Mouse (Mus musculus) kidney, adult 18-20 months (tissue): ENCODE results near the gene Armh3.
A peak's percentile ranks its signal among the peaks of the same experiment; 100 is the strongest.

Experiments
- DNase-seq: peaks from one replicate; pipeline ENCODE4 v3.0.0; 2021

Gene Armh3

DNA sequence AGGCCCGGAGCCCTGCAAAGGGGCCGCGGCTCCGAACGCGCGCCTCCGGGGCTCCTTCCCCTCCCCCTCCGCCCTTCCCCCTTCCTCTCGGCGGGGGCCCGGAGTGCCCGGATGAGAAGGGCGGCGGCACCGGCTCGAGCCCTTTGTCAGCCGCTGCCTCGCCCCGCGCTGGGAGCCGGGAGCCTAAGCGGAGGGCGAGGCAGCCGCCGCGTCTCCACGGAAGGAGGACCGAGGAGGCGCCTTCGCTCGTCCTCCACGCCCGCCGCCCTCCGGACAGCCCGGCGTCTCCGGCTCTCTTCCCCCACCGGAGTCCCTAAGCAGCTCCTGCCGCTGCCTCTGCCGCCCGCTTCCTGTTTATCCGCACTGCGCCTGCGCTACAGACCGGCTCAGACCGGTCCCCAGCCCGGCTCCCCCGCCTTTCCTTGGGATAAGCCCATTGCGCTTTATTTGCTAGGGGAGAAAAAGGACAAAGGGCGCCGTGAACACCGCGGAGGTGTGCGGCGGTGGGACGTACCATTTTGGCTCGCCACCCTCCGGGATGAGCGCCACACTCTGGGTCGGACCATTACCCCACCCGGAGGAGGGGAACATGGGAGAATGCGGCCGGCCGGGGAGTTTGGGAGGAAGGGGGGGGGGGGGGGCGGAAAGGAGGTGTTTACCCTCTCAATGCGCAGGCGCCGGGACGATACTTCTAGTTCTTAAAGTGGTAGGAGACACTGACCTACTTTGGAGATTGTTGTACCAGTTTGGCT, 214.9 kb downstream of the Armh3 start, which contains the start of gene Mgea5:
Gene Mgea5, minus strand, starts transcription at position 657 of the 752 bp plus-strand sequence.
- DNase-seq: peak; percentile 98

DNA sequence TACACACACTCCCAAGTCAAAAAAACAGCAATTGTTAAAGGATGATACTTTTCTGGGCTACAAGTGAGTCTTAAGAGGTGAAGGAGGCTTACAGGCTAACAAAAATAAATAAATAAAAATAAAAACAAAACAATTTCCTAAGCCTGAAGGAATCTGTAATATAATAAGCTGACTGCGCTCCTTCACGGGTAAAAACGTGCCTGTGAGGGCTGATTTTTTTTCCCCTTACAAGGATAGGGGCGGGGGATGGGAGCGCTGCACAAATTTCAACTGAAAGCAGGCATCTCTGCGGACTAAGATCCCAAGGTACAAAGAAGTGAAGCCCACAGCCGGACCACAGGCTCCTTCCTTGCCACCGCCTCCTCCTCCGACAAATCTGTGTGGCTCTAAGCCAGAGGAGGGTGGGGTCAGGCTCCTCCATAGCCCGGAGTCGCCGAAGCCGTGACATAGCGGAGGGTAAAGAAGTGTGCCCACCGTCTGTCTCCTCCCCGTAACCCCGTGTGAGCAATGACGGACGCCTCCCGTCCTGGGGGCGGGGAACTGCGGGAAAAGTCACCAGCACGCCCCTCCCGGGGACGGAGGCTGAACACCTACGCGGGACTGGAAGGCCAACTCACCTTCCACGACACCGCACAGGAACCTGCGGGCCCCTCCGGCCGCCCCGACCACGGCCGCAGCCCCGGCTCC, 215.8 kb downstream of the Armh3 start:
- DNase-seq: peak; percentile 81

DNA sequence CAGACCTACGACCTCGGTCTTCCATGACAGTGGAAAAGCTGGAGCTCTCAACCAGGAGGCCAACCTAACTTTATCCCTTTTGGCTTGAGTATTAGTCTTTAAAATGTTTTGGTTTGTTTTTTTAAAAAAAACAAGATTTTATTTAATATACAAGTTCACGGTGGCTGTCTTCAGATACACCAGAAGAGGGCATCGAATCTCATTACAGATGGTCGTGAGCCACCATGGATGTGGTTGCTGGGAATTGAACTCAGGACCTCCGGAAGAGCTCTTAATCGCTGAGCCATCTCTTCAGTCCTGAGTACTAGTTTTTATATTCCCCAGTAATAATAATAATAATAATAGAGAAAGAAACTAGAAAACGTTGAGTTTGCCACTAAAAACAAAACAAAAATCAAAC, 216.6 kb downstream of the Armh3 start:
- DNase-seq: no peak

DNA sequence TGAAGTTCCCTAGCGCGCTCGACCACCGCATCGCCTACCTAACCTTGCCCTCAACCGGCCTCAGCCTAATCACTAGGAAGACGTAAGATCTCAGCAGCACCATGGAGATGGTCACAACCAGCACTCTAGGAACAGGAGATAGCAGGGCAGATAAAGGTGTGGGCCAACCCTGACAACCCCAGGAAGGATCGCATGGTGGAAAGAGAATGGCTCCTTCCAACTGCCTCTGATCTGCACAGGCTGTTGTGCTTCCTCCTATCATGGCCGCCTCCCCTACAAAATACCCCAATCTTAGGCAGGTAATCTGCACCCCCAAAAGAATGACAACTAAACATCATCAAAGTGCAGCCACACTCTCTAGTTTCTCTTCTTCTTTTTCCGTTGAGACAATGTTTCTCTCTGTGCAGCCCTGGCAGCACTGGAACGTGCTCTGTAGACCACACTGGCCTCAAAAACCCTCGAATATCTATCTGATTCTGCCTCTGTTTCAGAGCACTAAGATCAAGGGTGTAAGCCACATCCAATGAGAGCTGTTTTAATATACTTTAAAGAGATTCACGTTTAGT, 217.9 kb downstream of the Armh3 start:
- no peak for DNase-seq

- DNase-seq: no peak
These were observed 222.8 kb downstream of the Armh3 start for GRCm38 (mm10) chr19:45775486-45775885.

- no peak for DNase-seq
These were observed 226.8 kb downstream of the Armh3 start for GRCm38 (mm10) chr19:45771501-45771900.
